ENCODE assay signal across 11 mouse cellular contexts in genomic region chr7:44474419-44474818, GRCm38 (mm10). TPM values are rescaled to one million over a fixed set of nuclear protein-coding genes. Genes with fewer than 3 reads are reported as not detected.
DNase-seq lines count a peak whose midpoint lies in the region; ATAC-seq lines count a peak whose summit lies in the region.
"Had no signal": no experiment of that assay in that cellular context is flagged by ENCODE, and none has a peak within 500 bp of the region (broad histone marks: within the 10 kb centered on the region; RNA-seq: fewer than 3 reads in every experiment).

No protein-coding gene starts in this region.

- H3K36me3 ChIP-seq in hindbrain, embryonic 14.5 days (replicated peaks; ENCODE audit: control insufficient read depth, insufficient read depth): no peaks in the 10 kb centered on the region
- H3K36me3 ChIP-seq in stomach, embryonic 15.5 days: no peaks in the 10 kb centered on the region

- H3K9me3 ChIP-seq in hindbrain, embryonic 14.5 days (ENCODE audit: control insufficient read depth, low read length): no peaks in the 10 kb centered on the region
- H3K9me3 ChIP-seq in stomach, embryonic 15.5 days: no peaks in the 10 kb centered on the region
- H3K9me3 ChIP-seq: G1E had no signal

- peak; percentile 85 for DNase-seq in right cerebral cortex, adult 18-20 months
- DNase-seq in right cerebral cortex, adult 2 months (ENCODE audit: low spot score in 2 of 2): no peak
- DNase-seq in gastrocnemius, postnatal 10 days: peak; percentile 77
- no peak for DNase-seq in hindbrain, embryonic 14.5 days (ENCODE audit: low spot score)
- DNase-seq in mesoderm, embryonic 11.5 days (ENCODE audit: low read depth, low spot score): peak; percentile 55
- DNase-seq in urinary bladder, postnatal 36 days (ENCODE audit: low spot score in 2 of 2): no peak

- no peak overlapping the region for H3K9ac ChIP-seq in hindbrain, embryonic 14.5 days
- no peak overlapping the region for H3K9ac ChIP-seq in stomach, embryonic 15.5 days

- peaks cover 28% of the 10 kb centered on the region for H3K27me3 ChIP-seq in hindbrain, embryonic 14.5 days (ENCODE audit: control insufficient read depth, insufficient read depth, low read length)
- H3K27me3 ChIP-seq in stomach, embryonic 15.5 days (replicated peaks): peaks cover 10% of the 10 kb centered on the region; the same call in 1 of the 2 replicates

- 17% methylated on average over 4 of the region's 4 CpGs for WGBS in hindbrain, embryonic 14.5 days
- 28% methylated on average over 4 of the region's 4 CpGs for WGBS in stomach, embryonic 15.5 days

- ATAC-seq in hindbrain, embryonic 14.5 days (ENCODE audit: low FRiP score): peak; percentile 73
- peak; percentile 50; the same call in 1 of the 2 replicates for ATAC-seq in stomach, embryonic 15.5 days (ENCODE audit: insufficient read depth, low FRiP score, low read depth)
- ATAC-seq in granulocyte monocyte progenitor cell, adult 5-6 weeks (replicated peaks; ENCODE audit: poor library complexity, severe bottlenecking): no peak

- peak overlapping the region; percentile 29 for H3K27ac ChIP-seq in hindbrain, embryonic 14.5 days
- peak overlapping the region; percentile 26; the same call in 1 of the 2 replicates for H3K27ac ChIP-seq in stomach, embryonic 15.5 days
- H3K27ac ChIP-seq: macrophage had no signal

- H3K4me2 ChIP-seq in hindbrain, embryonic 14.5 days (replicated peaks): no peak overlapping the region
- no peak overlapping the region for H3K4me2 ChIP-seq in stomach, embryonic 15.5 days

- H3K4me1 ChIP-seq in hindbrain, embryonic 14.5 days (replicated peaks; ENCODE audit: control insufficient read depth, insufficient read depth, low read length): peaks cover 25% of the 10 kb centered on the region
- H3K4me1 ChIP-seq in stomach, embryonic 15.5 days: peaks cover 8% of the 10 kb centered on the region; the same call in 1 of the 2 replicates

- no peak overlapping the region for H3K4me3 ChIP-seq in hindbrain, embryonic 14.5 days (replicated peaks; ENCODE audit: low read length)
- no peak overlapping the region for H3K4me3 ChIP-seq in stomach, embryonic 15.5 days (replicated peaks)
- H3K4me3 ChIP-seq: erythroblast, embryonic 14.5 days had no signal

RNA-seq across cellular contexts. Expression of gene Josd2, which starts 6.6 kb away (rescaled TPM):
- total RNA-seq in gastrocnemius, postnatal 10 days (2021): 10 to 100 TPM; 61.5 to 68.3 TPM
- polyA plus RNA-seq in hindbrain, embryonic 14.5 days (2014; fragmentation: Nextera tagmentation; extraction: Ambion mirVana): 26.9 and 33.4 TPM in 2 replicates
- polyA plus RNA-seq in stomach, embryonic 15.5 days (2015; fragmentation: Nextera tagmentation; extraction: Ambion mirVana): 91.3 and 105 TPM in 2 replicates
- total RNA-seq in granulocyte monocyte progenitor cell, adult 5-6 weeks (2014; fragmentation: Nextera tagmentation): 26.4 and 62.3 TPM in 2 replicates
- total RNA-seq in granulocyte monocyte progenitor cell, adult 5-6 weeks (2017): 15.9 and 31.2 TPM in 2 replicates

RNA-seq across cellular contexts. Expression of gene Aspdh, which starts 9.2 kb away (rescaled TPM):
- total RNA-seq in gastrocnemius, postnatal 10 days (2021): not detected
- 3.4 and 5.1 TPM in 2 replicates for polyA plus RNA-seq in hindbrain, embryonic 14.5 days (2014; fragmentation: Nextera tagmentation; extraction: Ambion mirVana)
- 0.94 and 1.7 TPM in 2 replicates for polyA plus RNA-seq in stomach, embryonic 15.5 days (2015; fragmentation: Nextera tagmentation; extraction: Ambion mirVana)
- total RNA-seq in granulocyte monocyte progenitor cell, adult 5-6 weeks (2014; fragmentation: Nextera tagmentation): not detected in 2 replicates
- not detected in 2 replicates for total RNA-seq in granulocyte monocyte progenitor cell, adult 5-6 weeks (2017)
- total RNA-seq: G1E had no signal
- polyA plus RNA-seq: G1E, macrophage had no signal

RNA-seq across cellular contexts. Expression of gene Emc10, which starts 21.9 kb away (rescaled TPM):
- total RNA-seq in gastrocnemius, postnatal 10 days (2021): 10 to 100 TPM; 50.8 to 52.6 TPM
- 167 and 182 TPM in 2 replicates for polyA plus RNA-seq in hindbrain, embryonic 14.5 days (2014; fragmentation: Nextera tagmentation; extraction: Ambion mirVana)
- polyA plus RNA-seq in stomach, embryonic 15.5 days (2015; fragmentation: Nextera tagmentation; extraction: Ambion mirVana): 98.8 and 106 TPM in 2 replicates
- total RNA-seq in granulocyte monocyte progenitor cell, adult 5-6 weeks (2014; fragmentation: Nextera tagmentation): 63.1 and 126 TPM in 2 replicates
- total RNA-seq in granulocyte monocyte progenitor cell, adult 5-6 weeks (2017): 33.7 and 42.0 TPM in 2 replicates

RNA-seq across cellular contexts. Expression of gene Fam71e1, which starts 22.0 kb away (rescaled TPM):
- 1 to 10 TPM; 4.3 to 5.7 TPM for total RNA-seq in gastrocnemius, postnatal 10 days (2021)
- 10.9 and 23.8 TPM in 2 replicates for polyA plus RNA-seq in hindbrain, embryonic 14.5 days (2014; fragmentation: Nextera tagmentation; extraction: Ambion mirVana)
- 9.1 and 12.3 TPM in 2 replicates for polyA plus RNA-seq in stomach, embryonic 15.5 days (2015; fragmentation: Nextera tagmentation; extraction: Ambion mirVana)
- 12.3 TPM in 1 of 2 replicates, not detected in the other for total RNA-seq in granulocyte monocyte progenitor cell, adult 5-6 weeks (2014; fragmentation: Nextera tagmentation)
- 0.67 and 3.0 TPM in 2 replicates for total RNA-seq in granulocyte monocyte progenitor cell, adult 5-6 weeks (2017)

RNA-seq across cellular contexts. Expression of gene Lrrc4b, which starts 45.6 kb away (rescaled TPM):
- total RNA-seq in gastrocnemius, postnatal 10 days (2021): 1 to 10 TPM; 1.9 to 2.5 TPM
- polyA plus RNA-seq in hindbrain, embryonic 14.5 days (2014; fragmentation: Nextera tagmentation; extraction: Ambion mirVana): 26.4 and 26.5 TPM in 2 replicates
- 0.70 and 0.81 TPM in 2 replicates for polyA plus RNA-seq in stomach, embryonic 15.5 days (2015; fragmentation: Nextera tagmentation; extraction: Ambion mirVana)
- total RNA-seq in granulocyte monocyte progenitor cell, adult 5-6 weeks (2014; fragmentation: Nextera tagmentation): not detected in 2 replicates
- total RNA-seq in granulocyte monocyte progenitor cell, adult 5-6 weeks (2017): not detected in 2 replicates
- polyA plus RNA-seq: erythroblast, embryonic 14.5 days; G1E; macrophage had no signal

Comparison
In these comparisons a context has a peak if more than half of its experiments do, and no peak if none do; other contexts are left out.
1. DNase-seq: peak in right cerebral cortex, adult 18-20 months (single experiment), gastrocnemius, postnatal 10 days (single experiment) and mesoderm, embryonic 11.5 days (single experiment); none in right cerebral cortex, adult 2 months (0 of 2), hindbrain, embryonic 14.5 days (single experiment) and urinary bladder, postnatal 36 days (0 of 2).